Mouse (Mus musculus): ENCODE data around the gene Foxp1. TPM values are rescaled to one million over a fixed set of nuclear protein-coding genes. Genes with fewer than 3 reads are reported as not detected.
A peak's percentile ranks its signal among the peaks of the same experiment; 100 is the strongest.

Foxp1 gene
- polyA plus RNA-seq, 1 experiment, result 93.7 TPM

DNA sequence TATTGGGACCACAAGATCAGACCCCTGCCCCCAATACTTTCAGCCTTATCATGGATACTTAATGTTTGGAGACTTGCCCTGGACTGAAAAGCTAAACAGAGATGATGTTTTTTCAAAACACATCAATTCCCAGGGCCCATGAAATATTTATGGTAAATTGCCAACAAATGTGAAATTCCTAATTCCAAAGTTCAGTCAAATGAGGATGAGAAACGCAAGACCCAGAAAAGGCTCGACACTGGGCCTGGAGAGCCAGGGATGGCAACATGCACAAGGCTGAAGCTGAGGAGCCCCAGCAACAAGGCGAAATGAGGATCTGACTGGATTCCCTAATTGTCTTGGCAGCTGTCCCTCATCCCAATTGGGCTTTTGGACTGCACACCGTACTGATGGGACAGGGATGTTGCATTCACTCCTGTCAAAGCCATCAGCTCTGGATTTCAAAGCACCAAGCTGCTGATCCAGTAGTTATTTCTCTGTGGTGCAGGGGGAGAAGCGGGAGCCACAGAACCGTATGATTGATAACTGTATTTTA is 294.1 kb downstream of the Foxp1 start:
- TF ChIP-seq CTCF (IDR thresholded peaks at IDR 0.05; ENCODE audit: control insufficient read depth, insufficient read depth, low read length) (no peak), POLR2A (IDR thresholded peaks at IDR 0.05; ENCODE audit: borderline replicate concordance, control insufficient read depth, low read depth, low read length) (no peak)
- no peak overlapping the region for H3K27ac ChIP-seq (ENCODE audit: control insufficient read depth, insufficient read depth, low read depth, low read length, poor library complexity)
- WGBS, result 85% methylated on average over 6 of the region's 6 CpGs

DNA sequence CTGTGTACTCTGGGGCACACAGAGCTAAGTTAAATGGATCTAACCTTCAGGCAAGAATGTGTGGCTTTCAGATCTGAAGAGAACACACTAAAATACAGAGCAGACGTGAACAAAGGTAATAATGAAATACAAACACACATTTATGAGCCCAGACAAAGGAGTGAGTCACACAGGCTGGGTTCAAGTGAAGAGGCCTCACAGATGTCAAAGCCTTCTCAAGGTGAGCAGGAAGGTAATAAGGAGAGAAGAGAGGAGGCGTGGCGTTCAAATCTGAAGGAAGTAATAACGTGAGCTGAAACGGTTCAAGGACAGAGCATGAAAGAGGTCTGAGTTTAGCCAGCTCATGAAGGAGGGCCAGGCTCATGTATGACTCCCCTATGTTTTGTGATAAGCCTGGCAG is 301.4 kb downstream of the Foxp1 start:
- TF ChIP-seq POLR2A (IDR thresholded peaks at IDR 0.05; ENCODE audit: borderline replicate concordance, control insufficient read depth, low read depth, low read length) (no peak), CTCF (IDR thresholded peaks at IDR 0.05; ENCODE audit: control insufficient read depth, insufficient read depth, low read length) (no peak)
- 73% methylated on average over 5 of the region's 5 CpGs for WGBS

More for the DNA sequence above, 294.1 kb downstream of the Foxp1 start:
- Histone ChIP-seq H3K4me1 (ENCODE audit: control insufficient read depth, insufficient read depth, low read length) (no peaks in the 10 kb centered on the region; the same call in 1 of the 2 replicates), H3K4me3 (replicated peaks; ENCODE audit: control insufficient read depth, low read depth, low read length) (no peak overlapping the region)

DNA sequence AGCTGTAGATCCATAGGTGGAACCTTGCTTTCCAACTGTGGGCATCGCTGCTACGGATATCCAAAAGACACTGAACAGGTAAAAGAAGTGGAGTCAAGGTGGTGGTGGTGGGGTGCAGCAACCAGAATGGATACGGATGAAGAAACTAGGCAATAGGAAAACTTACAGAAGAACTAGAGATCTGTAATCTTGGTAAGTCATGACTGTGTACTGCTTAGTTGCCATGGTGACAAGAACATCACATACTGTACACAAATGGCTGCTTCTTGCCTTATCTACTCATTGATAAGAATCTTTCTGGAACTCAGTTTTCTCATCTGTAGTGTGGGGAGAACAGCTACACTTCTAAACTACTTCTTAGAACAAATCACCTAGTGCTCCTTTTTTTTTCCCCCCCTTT is 302.0 kb downstream of the Foxp1 start:
- H3K4me3 ChIP-seq (replicated peaks; ENCODE audit: control insufficient read depth, low read depth, low read length), result no peak overlapping the region
- TF ChIP-seq POLR2A (IDR thresholded peaks at IDR 0.05; ENCODE audit: borderline replicate concordance, control insufficient read depth, low read depth, low read length), result no peak
- TF ChIP-seq CTCF (IDR thresholded peaks at IDR 0.05; ENCODE audit: control insufficient read depth, insufficient read depth, low read length), result no peak
- no peaks in the 10 kb centered on the region; the same call in 1 of the 2 replicates for H3K4me1 ChIP-seq (ENCODE audit: control insufficient read depth, insufficient read depth, low read length)
- no peak overlapping the region for H3K27ac ChIP-seq (ENCODE audit: control insufficient read depth, insufficient read depth, low read depth, low read length, poor library complexity)
- WGBS, result 91% methylated on average over 3 of the region's 3 CpGs

More for the DNA sequence above, 301.4 kb downstream of the Foxp1 start:
- no peak overlapping the region for H3K27ac ChIP-seq (ENCODE audit: control insufficient read depth, insufficient read depth, low read depth, low read length, poor library complexity)
- H3K4me3 ChIP-seq (replicated peaks; ENCODE audit: control insufficient read depth, low read depth, low read length), result no peak overlapping the region
- no peaks in the 10 kb centered on the region; the same call in 1 of the 2 replicates for H3K4me1 ChIP-seq (ENCODE audit: control insufficient read depth, insufficient read depth, low read length)

DNA sequence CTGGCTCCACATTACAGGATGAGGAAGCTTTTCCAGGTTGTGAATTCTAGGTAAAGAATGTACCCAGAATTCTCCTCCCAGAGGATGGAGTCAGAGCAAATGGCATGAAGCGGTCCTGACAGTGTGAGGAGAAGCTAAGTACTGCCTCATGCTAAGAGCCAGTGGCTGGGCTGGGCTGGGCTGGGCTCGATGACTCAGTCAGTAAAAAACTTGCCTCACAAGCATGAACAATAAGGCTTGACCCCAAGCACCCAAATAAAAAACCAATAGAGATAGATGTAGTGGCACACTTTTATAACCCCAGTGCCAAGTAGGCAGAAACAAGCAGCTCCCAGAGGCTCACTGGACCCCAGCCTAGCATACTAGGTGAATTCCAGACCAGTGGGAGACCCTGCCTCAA is 304.7 kb downstream of the Foxp1 start:
- TF ChIP-seq POLR2A (IDR thresholded peaks at IDR 0.05; ENCODE audit: borderline replicate concordance, control insufficient read depth, low read depth, low read length) (no peak), CTCF (IDR thresholded peaks at IDR 0.05; ENCODE audit: control insufficient read depth, insufficient read depth, low read length) (no peak)
- 72% methylated on average over 2 of the region's 2 CpGs for WGBS
- peaks cover 3% of the 10 kb centered on the region; the same call in 1 of the 2 replicates for H3K4me1 ChIP-seq (ENCODE audit: control insufficient read depth, insufficient read depth, low read length)

DNA sequence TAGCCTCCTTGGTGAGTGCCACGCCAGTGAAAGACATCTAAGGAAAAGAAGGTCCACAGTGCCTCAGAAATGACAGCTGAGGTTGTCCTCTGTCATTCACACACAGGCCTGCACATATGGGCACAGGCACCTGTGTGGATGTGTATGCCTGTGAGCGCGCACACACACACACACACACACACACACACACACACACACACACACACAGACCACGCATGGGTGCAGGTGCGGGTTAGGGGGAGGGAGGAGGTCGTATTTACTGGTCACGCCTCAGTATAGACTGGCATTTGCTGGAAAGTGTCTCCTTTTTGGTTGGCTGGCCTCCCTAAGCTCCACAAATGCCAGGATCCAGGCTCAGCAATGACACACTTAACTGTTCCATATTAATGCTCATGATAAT is 305.4 kb downstream of the Foxp1 start:
- TF ChIP-seq POLR2A (IDR thresholded peaks at IDR 0.05; ENCODE audit: borderline replicate concordance, control insufficient read depth, low read depth, low read length) (no peak), CTCF (IDR thresholded peaks at IDR 0.05; ENCODE audit: control insufficient read depth, insufficient read depth, low read length) (no peak)
- no peak overlapping the region for H3K27ac ChIP-seq (ENCODE audit: control insufficient read depth, insufficient read depth, low read depth, low read length, poor library complexity)
- peaks cover 3% of the 10 kb centered on the region; the same call in 1 of the 2 replicates for H3K4me1 ChIP-seq (ENCODE audit: control insufficient read depth, insufficient read depth, low read length)
- 78% methylated on average over 7 of the region's 7 CpGs for WGBS
- no peak overlapping the region for H3K4me3 ChIP-seq (replicated peaks; ENCODE audit: control insufficient read depth, low read depth, low read length)

More for the DNA sequence above, 304.7 kb downstream of the Foxp1 start:
- H3K4me3 ChIP-seq (replicated peaks; ENCODE audit: control insufficient read depth, low read depth, low read length), result no peak overlapping the region
- no peak overlapping the region for H3K27ac ChIP-seq (ENCODE audit: control insufficient read depth, insufficient read depth, low read depth, low read length, poor library complexity)

DNA sequence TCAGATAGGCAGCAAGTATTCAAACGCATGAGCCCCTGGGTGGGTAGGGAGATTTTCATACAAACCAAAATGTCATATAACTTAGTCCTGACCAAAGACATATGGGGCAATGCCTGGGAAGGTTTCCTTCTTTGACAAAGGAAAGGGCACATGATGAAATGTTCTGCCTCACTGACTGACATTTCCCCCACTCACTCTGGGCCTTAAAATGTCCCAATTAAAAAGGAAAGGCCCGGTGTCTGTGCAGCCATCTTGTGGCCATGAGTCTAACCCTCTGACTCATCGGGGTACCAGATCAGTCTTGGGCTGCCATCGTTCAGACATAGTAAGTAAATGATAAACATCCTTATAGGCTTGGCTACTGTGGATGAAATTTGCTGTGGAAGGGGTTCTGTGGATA is 310.1 kb downstream of the Foxp1 start:
- 42% methylated on average over 4 of the region's 4 CpGs for WGBS
- peaks cover 14% of the 10 kb centered on the region for H3K4me1 ChIP-seq (ENCODE audit: control insufficient read depth, insufficient read depth, low read length)
- TF ChIP-seq POLR2A (IDR thresholded peaks at IDR 0.05; ENCODE audit: borderline replicate concordance, control insufficient read depth, low read depth, low read length), result no peak
- no peak for TF ChIP-seq CTCF (IDR thresholded peaks at IDR 0.05; ENCODE audit: control insufficient read depth, insufficient read depth, low read length)

DNA sequence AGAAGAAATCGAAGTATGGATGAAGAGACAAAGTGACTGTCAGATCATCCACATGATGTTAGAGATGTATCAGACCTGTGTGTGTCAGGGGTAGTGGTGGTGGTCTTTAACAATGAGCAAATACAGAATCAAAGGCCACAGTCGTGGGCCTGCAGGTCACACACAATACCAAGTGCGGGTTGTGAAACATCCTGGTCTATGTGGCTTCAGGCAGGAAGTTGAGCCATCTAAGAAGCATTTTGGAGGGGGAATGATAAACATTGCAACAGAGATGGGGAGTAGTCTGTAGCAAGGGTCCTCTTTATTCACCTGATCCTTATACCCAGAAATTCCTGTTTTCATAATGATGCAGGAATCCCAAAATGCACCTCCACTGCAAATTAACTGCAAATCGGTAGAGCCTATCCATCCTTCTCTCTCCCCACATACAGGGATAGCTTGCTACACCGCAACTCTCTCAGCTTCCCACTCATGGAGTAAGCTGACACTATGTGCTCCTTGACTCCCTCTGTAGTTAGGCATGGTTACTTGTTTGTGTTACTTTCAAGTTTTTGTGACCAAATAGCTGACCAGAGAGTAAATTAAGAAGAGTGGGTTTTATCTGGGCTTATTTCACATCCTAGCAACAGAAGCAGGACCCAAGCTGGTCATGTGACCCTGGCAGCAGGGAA is 310.7 kb downstream of the Foxp1 start:
- peaks cover 16% of the 10 kb centered on the region for H3K4me1 ChIP-seq (ENCODE audit: control insufficient read depth, insufficient read depth, low read length)
- 40% methylated on average over 5 of the region's 5 CpGs for WGBS
- peak overlapping the region; percentile 44 for H3K27ac ChIP-seq (ENCODE audit: control insufficient read depth, insufficient read depth, low read depth, low read length, poor library complexity)
- TF ChIP-seq CTCF (IDR thresholded peaks at IDR 0.05; ENCODE audit: control insufficient read depth, insufficient read depth, low read length) (no peak), POLR2A (IDR thresholded peaks at IDR 0.05; ENCODE audit: borderline replicate concordance, control insufficient read depth, low read depth, low read length) (no peak)
- no peak overlapping the region for H3K4me3 ChIP-seq (replicated peaks; ENCODE audit: control insufficient read depth, low read depth, low read length)

More for the DNA sequence above, 310.1 kb downstream of the Foxp1 start:
- Histone ChIP-seq H3K4me3 (replicated peaks; ENCODE audit: control insufficient read depth, low read depth, low read length) (no peak overlapping the region), H3K27ac (ENCODE audit: control insufficient read depth, insufficient read depth, low read depth, low read length, poor library complexity) (peak overlapping the region; percentile 44; the same call in 1 of the 2 replicates)

DNA sequence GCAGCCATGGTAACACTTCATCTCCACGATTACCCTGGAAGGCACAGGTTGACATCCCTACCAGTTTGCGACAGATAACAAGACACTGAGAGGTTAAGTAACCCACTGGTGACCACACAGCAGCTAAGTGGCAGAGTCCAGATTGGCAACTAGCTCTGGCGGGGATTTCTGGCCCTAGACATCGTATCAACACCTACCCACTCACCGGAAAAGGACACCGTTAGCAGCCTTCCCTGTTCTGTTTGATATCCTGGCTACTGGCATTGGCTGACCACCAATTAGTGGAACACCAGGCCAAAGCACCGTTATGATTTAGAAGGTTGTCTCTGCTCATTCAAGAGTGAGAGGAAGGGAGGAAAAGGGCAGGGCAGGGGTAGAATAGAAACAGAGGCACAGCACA is 312.4 kb downstream of the Foxp1 start:
- WGBS, result 58% methylated on average over 7 of the region's 7 CpGs
- peaks cover 22% of the 10 kb centered on the region for H3K4me1 ChIP-seq (ENCODE audit: control insufficient read depth, insufficient read depth, low read length)

More for the DNA sequence above, 312.4 kb downstream of the Foxp1 start:
- no peak overlapping the region for H3K4me3 ChIP-seq (replicated peaks; ENCODE audit: control insufficient read depth, low read depth, low read length)
- H3K27ac ChIP-seq (ENCODE audit: control insufficient read depth, insufficient read depth, low read depth, low read length, poor library complexity), result peak overlapping the region; percentile 51
- TF ChIP-seq CTCF (IDR thresholded peaks at IDR 0.05; ENCODE audit: control insufficient read depth, insufficient read depth, low read length), result no peak
- TF ChIP-seq POLR2A (IDR thresholded peaks at IDR 0.05; ENCODE audit: borderline replicate concordance, control insufficient read depth, low read depth, low read length), result no peak

Measured in bone marrow, adult 2 months (tissue).